8 mouse cellular contexts compared by ENCODE assay signal in genomic region chr11:114795848-114796322, GRCm38 (mm10). TPM values are rescaled to one million over a fixed set of nuclear protein-coding genes. Genes with fewer than 3 reads are reported as not detected.
DNase-seq lines count a peak whose midpoint lies in the region; ATAC-seq and TF ChIP-seq lines count a peak whose summit lies in the region.

TSS of gene Btbd17 (minus strand) at chr11:114795945.

- peak; percentile 83 for ATAC-seq in hindbrain, embryonic 13.5 days (ENCODE audit: low FRiP score)
- no peak for ATAC-seq in limb, embryonic 15.5 days (ENCODE audit: insufficient number of reproducible peaks, low FRiP score, low TSS enrichment, low read depth)

- peak within 1 kb of the TSS; percentile 56 for H3K9ac ChIP-seq in hindbrain, embryonic 13.5 days
- no peak within 1 kb of the TSS for H3K9ac ChIP-seq in limb, embryonic 15.5 days

- H3K36me3 ChIP-seq in hindbrain, embryonic 13.5 days: no peaks in the 10 kb centered on the region
- no peaks in the 10 kb centered on the region for H3K36me3 ChIP-seq in limb, embryonic 15.5 days
- H3K36me3 ChIP-seq in small intestine, adult 2 months (ENCODE audit: control insufficient read depth, insufficient read depth, low read length): no peaks in the 10 kb centered on the region

- H3K4me2 ChIP-seq in hindbrain, embryonic 13.5 days: peak within 1 kb of the TSS; percentile 91
- H3K4me2 ChIP-seq in limb, embryonic 15.5 days: peak within 1 kb of the TSS; percentile 63

- no peak for TF ChIP-seq POLR2A in small intestine, adult 2 months (IDR thresholded peaks at IDR 0.05; ENCODE audit: low read depth, low read length)

- peak within 1 kb of the TSS; percentile 98 for H3K27ac ChIP-seq in hindbrain, embryonic 13.5 days
- peak within 1 kb of the TSS; percentile 11 for H3K27ac ChIP-seq in limb, embryonic 15.5 days
- H3K27ac ChIP-seq in small intestine, adult 2 months (ENCODE audit: insufficient read depth, low read depth, low read length): no peak within 1 kb of the TSS

- H3K9me3 ChIP-seq in hindbrain, embryonic 13.5 days: no peaks in the 10 kb centered on the region
- H3K9me3 ChIP-seq in limb, embryonic 15.5 days: no peaks in the 10 kb centered on the region

- WGBS in hindbrain, embryonic 13.5 days: 0% methylated on average over 4 of the region's 4 CpGs
- WGBS in limb, embryonic 15.5 days: 8% methylated on average over 4 of the region's 4 CpGs
- 28% methylated on average over 4 of the region's 4 CpGs for WGBS in small intestine, adult 2 months

- no peak for TF ChIP-seq CTCF in small intestine, adult 2 months (IDR thresholded peaks at IDR 0.05; ENCODE audit: extremely low read depth, insufficient read length, insufficient replicate concordance, low read depth, low read length)

- DNase-seq in left cerebral cortex, adult 18-20 months (ENCODE audit: low spot score in 2 of 2): peak in 1 of 2 experiments; percentile 32
- no peak for DNase-seq in left cerebral cortex, adult 11 months (ENCODE audit: low spot score)
- peak; percentile 45 to 76 for DNase-seq in cerebellum, postnatal 4 days (ENCODE audit: low spot score in 2 of 2)
- DNase-seq in thymus, postnatal 4 days: no peak
- no peak for DNase-seq in kidney, postnatal 10 days

- H3K4me3 ChIP-seq in hindbrain, embryonic 13.5 days: peak within 1 kb of the TSS; percentile 38
- peak within 1 kb of the TSS; percentile 33 for H3K4me3 ChIP-seq in limb, embryonic 15.5 days
- H3K4me3 ChIP-seq in small intestine, adult 2 months (ENCODE audit: low read depth, low read length): peak within 1 kb of the TSS; percentile 43

- peaks cover 20% of the 10 kb centered on the region for H3K27me3 ChIP-seq in hindbrain, embryonic 13.5 days
- H3K27me3 ChIP-seq in limb, embryonic 15.5 days: peaks cover 48% of the 10 kb centered on the region
- H3K27me3 ChIP-seq in small intestine, adult 2 months (ENCODE audit: control insufficient read depth, insufficient read depth, low read length): peaks cover 12% of the 10 kb centered on the region

- peaks cover 62% of the 10 kb centered on the region for H3K4me1 ChIP-seq in hindbrain, embryonic 13.5 days (replicated peaks)
- H3K4me1 ChIP-seq in limb, embryonic 15.5 days: peaks cover 33% of the 10 kb centered on the region
- H3K4me1 ChIP-seq in small intestine, adult 2 months (ENCODE audit: control insufficient read depth, insufficient read depth, insufficient read length, low read length): no peaks in the 10 kb centered on the region; the same call in 1 of the 2 replicates

RNA-seq across cellular contexts. Expression of gene Btbd17, which starts in this region (rescaled TPM):
- 10 to 100 TPM; 26.3 to 31.6 TPM for total RNA-seq in left cerebral cortex, adult 18-20 months (2021)
- 21.4 and 22.3 TPM in 2 replicates for polyA plus RNA-seq in hindbrain, embryonic 13.5 days (2015; fragmentation: Nextera tagmentation; extraction: Ambion mirVana)
- 0.86 and 1.7 TPM in 2 replicates for polyA plus RNA-seq in limb, embryonic 15.5 days (2015; fragmentation: Nextera tagmentation; extraction: Ambion mirVana)
- 0.44 and 0.52 TPM in 2 replicates for polyA plus RNA-seq in small intestine, adult 2 months (2012; rRNA removed)

Comparison
In these comparisons a context has a peak if more than half of its experiments do, and no peak if none do; other contexts are left out.
1. DNase-seq: peak in cerebellum, postnatal 4 days (2 of 2); none in left cerebral cortex, adult 11 months (single experiment), thymus, postnatal 4 days (single experiment) and kidney, postnatal 10 days (single experiment).
2. Peak in every context shown above with its lines, with median percentiles within 50 percentile points of each other: H3K4me3 ChIP-seq.